Mouse (Mus musculus) cerebellum, postnatal 10 days (tissue): ENCODE results near the gene Nploc4.

ENCODE experiments used
- DNase-seq, 2 experiments: peaks; one replicate each; pipeline ENCODE4 v3.0.0; 2021; ENCODE audit warnings: mixed read lengths in 2 of 2

Nploc4 gene

DNA sequence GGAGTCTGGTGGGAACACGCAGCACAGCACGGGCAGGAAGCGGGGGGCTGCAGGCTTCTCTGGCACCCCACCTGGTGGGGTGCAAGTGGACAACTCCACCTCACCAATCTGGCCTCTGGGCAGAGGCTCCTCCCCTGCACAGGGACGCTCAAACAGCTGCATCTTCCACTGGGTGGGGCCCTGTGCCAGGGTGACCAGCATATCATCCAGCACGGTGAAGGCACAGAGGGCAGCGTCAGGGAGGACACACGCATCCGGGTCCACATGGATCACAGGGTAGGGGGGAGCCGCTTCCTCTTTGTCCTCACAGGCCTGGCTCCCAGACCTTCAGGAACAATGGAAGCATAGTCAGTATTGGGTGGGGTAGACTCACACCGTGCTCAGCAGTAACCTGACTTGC lies 60.2 kb downstream of the Nploc4 start:
- no peak for DNase-seq

GRCm38 (mm10) chr11:120376302-120377160 lies 61.0 kb downstream of the Nploc4 start:
- no peak for DNase-seq

GRCm38 (mm10) chr11:120375324-120375723 lies 62.2 kb downstream of the Nploc4 start:
- DNase-seq = no peak

DNA sequence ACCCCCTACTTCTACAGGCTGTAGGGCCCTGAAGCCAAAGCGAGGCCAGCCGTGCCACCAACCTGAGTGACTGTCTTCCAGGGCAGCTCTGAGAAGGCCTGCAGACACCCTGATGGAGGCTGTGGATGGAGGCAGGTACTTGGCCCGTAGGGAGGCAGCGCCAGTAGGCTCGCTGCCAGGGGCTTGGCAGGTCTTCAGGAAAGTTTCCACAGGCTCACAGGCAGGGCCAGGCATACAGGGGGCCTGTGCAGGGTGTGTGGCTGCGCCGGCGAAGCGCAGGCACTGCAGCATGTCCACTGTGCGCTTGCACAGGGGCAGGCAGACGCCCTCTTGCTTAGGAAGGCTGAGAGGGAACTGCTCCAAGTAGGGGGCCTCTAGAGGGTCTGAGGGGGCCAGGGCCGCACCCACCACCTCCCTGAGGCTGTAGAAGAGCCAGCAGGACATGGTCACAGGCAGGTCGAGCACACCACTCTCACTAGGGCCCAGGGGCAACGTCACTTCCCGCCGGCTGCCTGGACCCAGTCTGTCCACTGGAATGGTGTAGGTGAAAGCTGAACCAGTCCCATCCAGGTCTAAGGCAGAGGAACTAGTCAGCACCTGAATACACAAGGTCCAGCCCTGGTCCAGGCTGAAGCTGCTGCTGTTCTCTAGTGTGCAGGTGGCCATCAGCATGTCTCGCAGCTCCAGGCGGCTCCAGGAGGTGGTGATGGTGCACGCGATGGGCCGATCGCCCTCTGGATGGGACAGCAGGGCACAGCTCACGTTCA lies 63.5 kb downstream of the Nploc4 start:
- DNase-seq = peak in 1 of 2 experiments; percentile 50

DNA sequence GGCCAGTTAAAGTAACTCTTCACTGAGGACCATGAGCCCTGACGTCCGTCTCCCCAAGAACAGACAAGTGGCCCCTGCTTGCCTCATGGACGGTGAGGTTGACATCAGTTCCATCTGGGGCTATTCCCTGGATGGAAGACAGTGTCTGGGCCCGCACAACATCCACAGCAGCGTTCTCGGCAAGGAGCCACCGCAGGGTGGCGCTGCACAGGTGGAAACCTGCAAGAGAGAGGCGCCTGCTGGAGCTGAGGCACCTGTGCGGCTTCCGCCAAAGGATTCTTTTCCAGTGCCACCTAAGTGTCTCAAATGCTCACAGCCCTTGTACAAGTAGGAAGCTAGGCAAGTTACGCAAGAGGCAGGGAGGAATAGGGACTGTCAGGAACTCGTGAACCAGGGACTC lies 64.5 kb downstream of the Nploc4 start:
- no peak for DNase-seq

DNA sequence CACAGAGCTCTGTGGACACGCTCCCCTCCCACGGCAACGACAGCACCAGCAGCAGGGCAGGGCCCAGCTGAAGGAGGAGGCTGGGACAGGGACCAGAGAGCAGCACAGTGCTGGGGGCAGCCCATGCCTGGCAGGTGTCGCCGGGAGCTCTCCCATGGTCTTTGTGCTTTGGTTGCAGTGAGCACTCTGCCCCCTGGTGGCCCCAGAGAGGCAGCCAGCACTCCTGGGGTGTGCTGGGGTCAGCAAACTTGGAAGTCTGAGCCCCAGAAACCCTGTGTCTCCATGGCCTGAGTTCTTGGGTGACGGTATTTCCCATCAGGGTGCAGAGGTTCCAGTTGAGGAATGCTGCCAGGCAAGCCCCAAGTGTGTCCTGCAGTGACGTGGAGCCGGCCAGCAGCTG lies 67.9 kb downstream of the Nploc4 start:
- DNase-seq = peak; percentile 71 to 74

DNA sequence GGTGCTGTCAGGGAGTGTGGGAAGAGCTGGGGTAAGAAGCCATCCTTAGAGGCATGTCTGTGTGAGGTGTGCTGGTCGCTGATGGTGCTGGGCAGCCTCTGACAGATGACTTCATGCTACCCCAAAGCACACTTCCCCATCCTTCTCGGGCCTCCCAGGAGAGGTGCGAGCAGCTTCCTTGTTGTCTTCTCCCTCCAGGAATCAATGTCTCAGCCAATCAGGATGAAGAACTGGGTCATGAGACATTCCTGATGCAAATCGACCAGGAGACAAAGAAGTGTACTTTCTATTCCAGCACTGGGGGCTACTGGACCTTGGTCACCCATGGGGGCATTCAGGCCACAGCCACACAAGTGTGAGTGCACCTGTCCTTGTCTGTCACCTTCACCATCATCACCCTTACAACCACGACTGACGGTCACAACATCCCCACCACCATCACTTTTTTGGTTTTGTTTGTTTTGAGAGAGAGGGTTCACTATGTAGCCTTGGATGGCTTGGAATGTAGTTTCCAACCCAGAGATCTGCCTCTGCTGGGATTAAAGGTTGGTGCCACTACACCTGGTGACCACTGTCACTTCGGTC lies 71.0 kb downstream of the Nploc4 start:
- no peak for DNase-seq

GRCm38 (mm10) chr11:120362891-120363290 lies 74.6 kb downstream of the Nploc4 start:
- DNase-seq = no peak

GRCm38 (mm10) chr11:120361295-120361694 lies 76.2 kb downstream of the Nploc4 start, which contains the start of gene Fscn2:
Gene Fscn2 (plus strand): TSS chr11:120361534.
- no peak for DNase-seq

DNA sequence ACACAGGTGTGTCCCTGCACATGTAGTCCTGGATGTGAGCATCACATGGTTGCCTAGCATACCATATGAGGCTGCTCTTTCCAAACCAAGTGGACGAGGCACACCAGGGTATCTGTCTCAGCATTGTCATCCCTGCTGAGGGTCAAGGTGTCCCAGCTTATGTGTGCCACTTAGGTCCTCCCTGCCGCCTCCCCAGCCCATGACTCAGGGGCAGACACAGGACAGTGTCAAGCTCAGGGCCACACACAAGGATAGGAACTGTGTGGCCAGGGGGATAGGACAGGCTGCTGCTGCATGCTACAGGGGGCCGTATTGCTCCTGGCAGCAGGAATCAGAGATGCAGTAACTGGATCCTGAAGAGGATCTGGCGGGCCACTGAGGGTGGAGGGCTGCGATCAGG lies 76.8 kb downstream of the Nploc4 start:
- DNase-seq = no peak

- peak; percentile 66 to 68 for DNase-seq
Measured at GRCm38 (mm10) chr11:120360062-120360461, 77.4 kb downstream of the Nploc4 start.

- DNase-seq = peak; percentile 89 to 90
Measured at GRCm38 (mm10) chr11:120359391-120359790, 78.1 kb downstream of the Nploc4 start.

DNA sequence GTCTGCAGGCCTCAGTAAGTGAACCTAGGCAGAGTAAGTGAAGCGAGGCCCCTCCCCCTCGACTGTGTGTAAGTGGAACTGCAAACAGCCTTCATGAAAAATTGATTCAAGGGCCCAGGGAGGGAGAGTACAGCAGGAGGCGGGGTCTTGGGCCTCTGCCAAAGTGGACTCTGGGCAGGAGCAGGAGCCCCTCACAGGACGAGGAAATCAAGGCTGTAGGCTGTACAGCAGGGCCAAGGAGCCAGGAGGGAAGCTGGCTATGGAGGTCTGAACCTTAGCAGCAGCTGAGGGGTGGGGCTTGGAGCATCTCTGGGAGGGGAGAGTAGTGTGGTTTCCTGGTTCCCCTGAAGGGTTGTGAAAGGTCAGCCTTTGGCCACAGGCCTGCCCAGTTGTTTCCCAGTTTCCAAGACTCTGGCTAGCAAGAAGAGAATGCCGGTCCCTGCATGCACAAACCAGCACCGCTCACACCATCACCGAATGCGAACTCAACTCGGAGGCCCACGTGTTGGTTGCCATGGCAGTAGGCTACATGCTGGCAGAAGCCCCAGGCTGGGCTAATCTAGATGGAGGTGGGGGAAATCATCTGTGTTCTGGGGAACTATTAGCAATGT lies 79.6 kb downstream of the Nploc4 start:
- DNase-seq = peak; percentile 82 to 88

GRCm38 (mm10) chr11:120356900-120357299 lies 80.6 kb downstream of the Nploc4 start:
- DNase-seq = no peak

DNA sequence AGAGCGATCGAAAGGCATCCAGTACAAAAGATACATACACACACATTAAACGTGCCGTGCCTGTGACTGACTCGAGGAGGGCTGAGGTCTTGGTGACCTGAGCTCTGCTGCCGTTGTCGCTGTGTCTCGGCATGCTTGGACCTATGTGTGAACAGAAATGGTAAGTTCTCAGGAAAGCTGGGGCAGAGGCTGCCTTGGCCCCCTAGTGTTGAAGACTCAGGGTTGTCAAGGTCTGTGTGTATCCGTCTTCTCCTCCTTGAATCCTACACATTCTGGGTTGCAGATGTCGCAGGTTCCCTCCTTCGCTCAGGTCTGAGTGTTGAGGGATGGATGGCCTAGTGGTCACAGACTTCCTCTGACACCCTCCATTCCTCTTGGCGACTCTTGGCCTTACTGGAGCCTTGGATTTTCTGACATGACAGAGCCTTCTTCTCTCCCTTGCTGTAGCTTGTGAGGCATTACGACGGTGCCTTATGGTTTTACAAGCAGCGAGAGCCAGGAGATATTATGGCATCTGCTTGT lies 81.1 kb downstream of the Nploc4 start:
- no peak for DNase-seq

- DNase-seq = no peak
Measured at GRCm38 (mm10) chr11:120355277-120356039, 82.0 kb downstream of the Nploc4 start.

GRCm38 (mm10) chr11:120354304-120355276 lies 82.9 kb downstream of the Nploc4 start:
- peak in 1 of 2 experiments; percentile 3 for DNase-seq

DNA sequence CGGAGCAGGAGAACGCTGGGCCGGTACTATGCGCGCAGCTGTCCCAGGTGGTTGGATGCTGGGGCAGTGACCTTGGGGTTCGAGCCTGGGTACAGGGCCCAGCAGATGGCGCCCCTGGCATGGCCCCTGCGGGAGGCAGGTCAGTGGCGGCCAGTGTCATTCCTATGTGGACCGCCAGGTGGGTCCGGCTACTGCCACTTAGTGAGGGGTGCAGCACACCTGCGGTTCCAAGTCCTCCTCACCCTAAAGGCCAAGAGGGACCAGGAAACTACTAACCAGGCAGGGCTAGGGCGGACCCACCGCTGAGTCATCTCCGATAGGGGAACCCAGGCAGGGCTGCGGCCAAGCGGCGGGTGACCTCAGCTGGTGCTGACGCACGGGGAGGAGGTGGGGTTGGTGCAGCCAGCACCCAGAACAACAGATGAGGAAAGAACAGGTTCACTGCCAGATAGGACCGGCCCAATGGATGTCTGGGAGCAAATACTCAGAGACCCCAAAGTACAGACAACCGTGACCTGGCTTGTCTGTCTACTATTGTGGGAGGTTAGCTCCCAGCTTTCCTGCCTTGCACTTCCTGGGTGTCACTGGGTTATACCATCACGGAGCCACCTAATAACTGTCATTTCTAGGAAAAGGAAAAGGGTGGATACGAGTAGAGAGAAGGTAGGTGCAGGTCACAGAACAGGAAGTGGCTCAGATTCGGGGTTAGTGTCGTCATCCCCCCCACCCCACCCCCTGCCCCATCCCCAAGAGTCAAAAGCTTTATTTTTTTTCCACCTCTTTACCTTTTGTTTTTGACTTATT lies 83.8 kb downstream of the Nploc4 start:
- DNase-seq = peak; percentile 79 to 83

GRCm38 (mm10) chr11:120352571-120353290 lies 84.8 kb downstream of the Nploc4 start:
- DNase-seq = peak; percentile 60
